Mouse (Mus musculus): ENCODE measurements at regions not wholly inside any gene's neighbourhood (a gene's known extent, or its start where the extent isn't known, plus 50 kb on each side); places are given as distances from the start of the nearest gene placed in this dataset.
A peak's percentile ranks its signal among the peaks of the same experiment; 100 is the strongest.

DNA sequence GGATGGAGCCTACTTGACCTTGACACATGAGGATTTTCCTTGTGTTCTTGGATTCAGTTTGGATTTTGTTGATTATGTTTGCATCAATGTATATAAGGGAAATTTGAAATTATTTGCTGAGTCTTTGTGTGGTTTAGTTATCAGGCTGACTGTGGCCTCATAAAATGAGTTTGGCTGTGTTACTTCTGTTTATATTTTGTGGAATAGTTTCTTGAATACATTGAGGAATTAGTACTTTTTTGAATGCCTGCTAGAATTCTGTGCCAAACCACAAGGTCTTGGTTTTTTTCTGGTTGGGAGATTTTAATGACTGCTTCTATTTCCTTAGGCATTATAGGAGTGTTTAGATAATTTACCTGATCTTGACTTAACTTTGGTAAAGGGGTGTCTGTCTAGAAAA lies 1018.5 kb downstream of the Zpld1 start:
- H3K79me2 ChIP-seq (ENCODE audit: control insufficient read depth, insufficient read depth) = no peaks in the 10 kb centered on the region
- H3K4me2 ChIP-seq (ENCODE audit: low read depth) = no peak overlapping the region
- no peaks in the 10 kb centered on the region for H3K36me3 ChIP-seq (ENCODE audit: control insufficient read depth, insufficient read depth)
- H3K4me3 ChIP-seq = no peak overlapping the region
- no peaks in the 10 kb centered on the region for H3K27me3 ChIP-seq (ENCODE audit: control insufficient read depth, insufficient read depth, insufficient read length)
- no peak overlapping the region for H3ac ChIP-seq (ENCODE audit: control insufficient read depth, insufficient read length)
- TF ChIP-seq MYOD1 (IDR thresholded peaks at IDR 0.05; ENCODE audit: control insufficient read depth in 1 of 3, insufficient read length in 2 of 3, low read depth in 2 of 3) (no peak), POLR2A (IDR thresholded peaks at IDR 0.05; ENCODE audit: insufficient read length, low read depth) (no peak), TCF3 (IDR thresholded peaks at IDR 0.05; ENCODE audit: insufficient read length, low read depth) (no peak), SRF (IDR thresholded peaks at IDR 0.05; ENCODE audit: control insufficient read depth, insufficient read length, low read depth) (no peak), TCF12 (IDR thresholded peaks at IDR 0.05; ENCODE audit: insufficient read depth, poor library complexity, severe bottlenecking) (no peak), MYOG (IDR thresholded peaks at IDR 0.05; ENCODE audit: control insufficient read depth in 1 of 3, insufficient read depth in 1 of 3, insufficient read length in 2 of 3, low read depth in 2 of 3) (no peak), REST (IDR thresholded peaks at IDR 0.05; ENCODE audit: insufficient read depth, insufficient read length) (no peak), POLR2AphosphoS2 (IDR thresholded peaks at IDR 0.05; ENCODE audit: insufficient read length, low read depth) (no peak), CEBPB (IDR thresholded peaks at IDR 0.05; ENCODE audit: insufficient read depth, poor library complexity, severe bottlenecking) (no peak), USF1 (IDR thresholded peaks at IDR 0.05; ENCODE audit: low read depth) (no peak), MAX (IDR thresholded peaks at IDR 0.05; ENCODE audit: low read depth) (no peak), E2F4 (IDR thresholded peaks at IDR 0.05; ENCODE audit: insufficient read depth) (no peak)

GRCm38 (mm10) chr16:54263853-54264252 lies 1033.9 kb downstream of the Zpld1 start:
- TF ChIP-seq TCF3 (IDR thresholded peaks at IDR 0.05; ENCODE audit: insufficient read length, low read depth) = no peak
- no peak for TF ChIP-seq POLR2A (IDR thresholded peaks at IDR 0.05; ENCODE audit: insufficient read length, low read depth)
- TF ChIP-seq E2F4 (IDR thresholded peaks at IDR 0.05; ENCODE audit: insufficient read depth) = no peak
- TF ChIP-seq USF1 (IDR thresholded peaks at IDR 0.05; ENCODE audit: low read depth) = no peak
- no peak for TF ChIP-seq TCF12 (IDR thresholded peaks at IDR 0.05; ENCODE audit: insufficient read depth, poor library complexity, severe bottlenecking)
- TF ChIP-seq MYOD1 (IDR thresholded peaks at IDR 0.05; ENCODE audit: control insufficient read depth in 1 of 3, insufficient read length in 2 of 3, low read depth in 2 of 3) = no peak
- no peak for TF ChIP-seq POLR2AphosphoS2 (IDR thresholded peaks at IDR 0.05; ENCODE audit: insufficient read length, low read depth)
- no peak for TF ChIP-seq MAX (IDR thresholded peaks at IDR 0.05; ENCODE audit: low read depth)
- no peak for TF ChIP-seq SRF (IDR thresholded peaks at IDR 0.05; ENCODE audit: control insufficient read depth, insufficient read length, low read depth)
- TF ChIP-seq REST (IDR thresholded peaks at IDR 0.05; ENCODE audit: insufficient read depth, insufficient read length) = no peak
- no peak overlapping the region for H3K4me3 ChIP-seq

GRCm38 (mm10) chr16:54259260-54259659 lies 1038.5 kb downstream of the Zpld1 start:
- TF ChIP-seq SRF (IDR thresholded peaks at IDR 0.05; ENCODE audit: control insufficient read depth, insufficient read length, low read depth) (no peak), REST (IDR thresholded peaks at IDR 0.05; ENCODE audit: insufficient read depth, insufficient read length) (no peak), MYOG (IDR thresholded peaks at IDR 0.05; ENCODE audit: control insufficient read depth in 1 of 3, insufficient read depth in 1 of 3, insufficient read length in 2 of 3, low read depth in 2 of 3) (no peak), POLR2A (IDR thresholded peaks at IDR 0.05; ENCODE audit: insufficient read length, low read depth) (no peak), TCF3 (IDR thresholded peaks at IDR 0.05; ENCODE audit: insufficient read length, low read depth) (no peak), MAX (IDR thresholded peaks at IDR 0.05; ENCODE audit: low read depth) (no peak), CEBPB (IDR thresholded peaks at IDR 0.05; ENCODE audit: insufficient read depth, poor library complexity, severe bottlenecking) (no peak), MYOD1 (IDR thresholded peaks at IDR 0.05; ENCODE audit: control insufficient read depth in 1 of 3, insufficient read length in 2 of 3, low read depth in 2 of 3) (no peak), E2F4 (IDR thresholded peaks at IDR 0.05; ENCODE audit: insufficient read depth) (no peak), USF1 (IDR thresholded peaks at IDR 0.05; ENCODE audit: low read depth) (no peak), POLR2AphosphoS2 (IDR thresholded peaks at IDR 0.05; ENCODE audit: insufficient read length, low read depth) (no peak), TCF12 (IDR thresholded peaks at IDR 0.05; ENCODE audit: insufficient read depth, poor library complexity, severe bottlenecking) (no peak)
- H3K36me3 ChIP-seq (ENCODE audit: control insufficient read depth, insufficient read depth) = no peaks in the 10 kb centered on the region
- no peaks in the 10 kb centered on the region for H3K27me3 ChIP-seq (ENCODE audit: control insufficient read depth, insufficient read depth, insufficient read length)
- no peak overlapping the region for H3ac ChIP-seq (ENCODE audit: control insufficient read depth, insufficient read length)
- no peak overlapping the region for H3K4me2 ChIP-seq (ENCODE audit: low read depth)
- no peak overlapping the region for H3K4me3 ChIP-seq
- H3K79me2 ChIP-seq (ENCODE audit: control insufficient read depth, insufficient read depth) = no peaks in the 10 kb centered on the region

More at GRCm38 (mm10) chr16:54263853-54264252, 1033.9 kb downstream of the Zpld1 start:
- Histone ChIP-seq H3ac (ENCODE audit: control insufficient read depth, insufficient read length) (no peak overlapping the region), H3K27me3 (ENCODE audit: control insufficient read depth, insufficient read depth, insufficient read length) (no peaks in the 10 kb centered on the region), H3K4me2 (ENCODE audit: low read depth) (peak overlapping the region; percentile 67), H3K36me3 (ENCODE audit: control insufficient read depth, insufficient read depth) (no peaks in the 10 kb centered on the region), H3K79me2 (ENCODE audit: control insufficient read depth, insufficient read depth) (no peaks in the 10 kb centered on the region)

DNA sequence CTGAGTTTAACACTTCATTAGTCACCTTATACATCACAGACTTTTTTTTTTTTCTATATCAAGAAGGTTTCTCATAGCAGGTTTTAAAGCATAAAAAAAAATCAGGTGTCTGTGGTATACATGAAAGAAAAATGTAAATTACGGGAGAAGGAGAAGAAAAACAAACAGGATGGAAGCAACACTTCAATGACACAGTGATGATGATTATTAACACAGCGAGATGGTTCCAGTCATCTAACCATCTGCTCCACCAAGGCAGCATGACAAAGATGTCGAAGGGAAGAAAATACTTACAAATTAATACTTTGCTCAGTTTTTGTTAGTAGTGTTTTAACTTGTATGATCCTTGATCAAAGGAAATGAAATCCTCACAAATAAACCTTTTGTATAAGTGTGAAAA lies 1050.9 kb downstream of the Zpld1 start:
- Histone ChIP-seq H3K4me3 (no peak overlapping the region), H3K4me2 (ENCODE audit: low read depth) (no peak overlapping the region), H3ac (ENCODE audit: control insufficient read depth, insufficient read length) (no peak overlapping the region), H3K36me3 (ENCODE audit: control insufficient read depth, insufficient read depth) (no peaks in the 10 kb centered on the region), H3K27me3 (ENCODE audit: control insufficient read depth, insufficient read depth, insufficient read length) (no peaks in the 10 kb centered on the region), H3K79me2 (ENCODE audit: control insufficient read depth, insufficient read depth) (no peaks in the 10 kb centered on the region)
- TF ChIP-seq POLR2AphosphoS2 (IDR thresholded peaks at IDR 0.05; ENCODE audit: insufficient read length, low read depth) (no peak), REST (IDR thresholded peaks at IDR 0.05; ENCODE audit: insufficient read depth, insufficient read length) (no peak), POLR2A (IDR thresholded peaks at IDR 0.05; ENCODE audit: insufficient read length, low read depth) (no peak), MYOD1 (IDR thresholded peaks at IDR 0.05; ENCODE audit: control insufficient read depth in 1 of 3, insufficient read length in 2 of 3, low read depth in 2 of 3) (no peak), SRF (IDR thresholded peaks at IDR 0.05; ENCODE audit: control insufficient read depth, insufficient read length, low read depth) (no peak), MAX (IDR thresholded peaks at IDR 0.05; ENCODE audit: low read depth) (no peak), USF1 (IDR thresholded peaks at IDR 0.05; ENCODE audit: low read depth) (no peak), E2F4 (IDR thresholded peaks at IDR 0.05; ENCODE audit: insufficient read depth) (no peak), CEBPB (IDR thresholded peaks at IDR 0.05; ENCODE audit: insufficient read depth, poor library complexity, severe bottlenecking) (no peak)
